Mouse (Mus musculus) granulocyte monocyte progenitor cell, adult 5-6 weeks (primary cell): ENCODE data around the gene Usp33. TPM values are rescaled to one million over a fixed set of nuclear protein-coding genes. Genes with fewer than 3 reads are reported as not detected.

Experiments used
- ATAC-seq: replicated peaks from 2 replicates; pipeline ENCODE4 v1.8.0; 2016; ENCODE audit warnings: mild to moderate bottlenecking, moderate TSS enrichment, inconsistent platforms; ENCODE audit not compliant: poor library complexity, severe bottlenecking
- total RNA-seq, 2 experiments: library from RNA; stranded (forward) in 1 of 2; stranded (reverse) in 1 of 2; fragments of 200-712, 200-1000 nt in 1 of 2; fragments of >200 nt in 1 of 2; fragmentation: Nextera tagmentation in 1 of 2; gene quantifications; 2 replicates each; pipeline ENCODE4 v1.2.3; 2014 to 2017

Usp33 gene
- total RNA-seq, 2 experiments from 2014 or later, result 24.7 to 48.4 TPM

GRCm38 (mm10) chr3:152339862-152340557, 6.3 kb upstream of the Usp33 start, which contains the start of gene Miga1:
Gene Miga1, minus strand, starts transcription at chr3:152340407.
- ATAC-seq, result peak; percentile 82

GRCm38 (mm10) chr3:152342961-152343517, 3.2 kb upstream of the Usp33 start:
- ATAC-seq, result no peak

GRCm38 (mm10) chr3:152346633-152347141, 409 bp downstream of the Usp33 start:
- peak; percentile 14 for ATAC-seq

- ATAC-seq, result no peak
Observed at GRCm38 (mm10) chr3:152347227-152347626, 949 bp downstream of the Usp33 start.

- no peak for ATAC-seq
Observed at GRCm38 (mm10) chr3:152348011-152348830, 1.9 kb downstream of the Usp33 start.

GRCm38 (mm10) chr3:152350431-152350830, 4.2 kb downstream of the Usp33 start:
- no peak for ATAC-seq

- ATAC-seq, result no peak
Observed at GRCm38 (mm10) chr3:152350966-152351365, 4.7 kb downstream of the Usp33 start.

GRCm38 (mm10) chr3:152352289-152352688, 6.0 kb downstream of the Usp33 start:
- no peak for ATAC-seq

- no peak for ATAC-seq
Observed at GRCm38 (mm10) chr3:152353434-152354177, 7.3 kb downstream of the Usp33 start.

GRCm38 (mm10) chr3:152355361-152355760, 9.1 kb downstream of the Usp33 start:
- peak; percentile 92 for ATAC-seq

GRCm38 (mm10) chr3:152356751-152357150, 10.5 kb downstream of the Usp33 start:
- no peak for ATAC-seq

GRCm38 (mm10) chr3:152359151-152359550, 12.9 kb downstream of the Usp33 start:
- ATAC-seq, result no peak

- no peak for ATAC-seq
Observed at GRCm38 (mm10) chr3:152364181-152364580, 17.9 kb downstream of the Usp33 start.

- no peak for ATAC-seq
Observed at GRCm38 (mm10) chr3:152376063-152376462, 29.8 kb downstream of the Usp33 start.

- no peak for ATAC-seq
Observed at GRCm38 (mm10) chr3:152384106-152384505, 37.8 kb downstream of the Usp33 start.

GRCm38 (mm10) chr3:152395350-152396277, 49.3 kb downstream of the Usp33 start, which contains the start of gene Zzz3:
Gene Zzz3, plus strand, starts transcription at chr3:152395473.
- peak; percentile 72 for ATAC-seq

- peak; percentile 80 for ATAC-seq
Observed at GRCm38 (mm10) chr3:152396278-152396987, 50.2 kb downstream of the Usp33 start.

- ATAC-seq, result no peak; the same call in 1 of the 2 replicates
Observed at GRCm38 (mm10) chr3:152396988-152397314, 50.7 kb downstream of the Usp33 start.
